Mouse (Mus musculus) ES-Bruce4 (cell line): ENCODE measurements around the gene Agt. TPM values are rescaled to one million over a fixed set of nuclear protein-coding genes. Genes with fewer than 3 reads are reported as not detected.
A peak's percentile ranks its signal among the peaks of the same experiment; 100 is the strongest.

Experiments
- H3K27ac ChIP-seq: 2 replicates; pipeline ENCODE4 v1.5.1; 2012; ENCODE audit warnings: low read length, inconsistent platforms; ENCODE audit not compliant: insufficient read depth
- H3K27me3 ChIP-seq: 2 replicates; pipeline ENCODE4 v1.6.1; 2012; ENCODE audit warnings: mild to moderate bottlenecking, low read length, inconsistent platforms; ENCODE audit not compliant: control insufficient read depth, poor library complexity, insufficient read depth, severe bottlenecking
- H3K36me3 ChIP-seq: 2 replicates; pipeline ENCODE4 v1.6.1; 2012; ENCODE audit warnings: inconsistent platforms, mild to moderate bottlenecking, low read length, moderate library complexity; ENCODE audit not compliant: control insufficient read depth, poor library complexity, insufficient read depth, severe bottlenecking
- H3K4me1 ChIP-seq: one replicate; pipeline ENCODE4 v1.8.1; 2011; ENCODE audit warnings: low read length; ENCODE audit not compliant: control insufficient read depth, insufficient read depth
- H3K4me3 ChIP-seq: 2 replicates; pipeline ENCODE4 v1.5.1; 2011; ENCODE audit warnings: low read depth, mild to moderate bottlenecking, low read length
- H3K9ac ChIP-seq: 2 replicates; pipeline ENCODE4 v1.6.1; 2012; ENCODE audit warnings: low read depth, mild to moderate bottlenecking, inconsistent platforms; ENCODE audit not compliant: poor library complexity, severe bottlenecking
- H3K9me3 ChIP-seq: replicated peaks from 2 replicates; pipeline ENCODE4 v1.6.1; 2012; ENCODE audit warnings: mild to moderate bottlenecking, low read length, inconsistent platforms; ENCODE audit not compliant: control insufficient read depth, poor library complexity, insufficient read depth, severe bottlenecking
- CTCF ChIP-seq: IDR thresholded peaks from one replicate; pipeline ENCODE4 v1.8.1; 2011; ENCODE audit warnings: low read depth, low read length
- EP300 ChIP-seq: IDR thresholded peaks from 2 replicates; pipeline ENCODE4 v1.6.1; 2011; ENCODE audit warnings: low read depth, low read length; ENCODE audit not compliant: insufficient read depth
- POLR2A ChIP-seq: IDR thresholded peaks from one replicate; pipeline ENCODE4 v1.8.1; 2011; ENCODE audit warnings: low read length; ENCODE audit not compliant: insufficient read depth
- polyA plus RNA-seq: library from polyadenylated mRNA; stranded (reverse); fragments of >200 nt; gene quantifications from 2 replicates; pipeline ENCODE4 v1.2.4, GENCODE M21; 2011; ENCODE audit warnings: low read depth; ENCODE audit not compliant: missing spikeins, insufficient read depth, insufficient read length

Agt gene
- polyA plus RNA-seq, 1 experiment = not detected

DNA sequence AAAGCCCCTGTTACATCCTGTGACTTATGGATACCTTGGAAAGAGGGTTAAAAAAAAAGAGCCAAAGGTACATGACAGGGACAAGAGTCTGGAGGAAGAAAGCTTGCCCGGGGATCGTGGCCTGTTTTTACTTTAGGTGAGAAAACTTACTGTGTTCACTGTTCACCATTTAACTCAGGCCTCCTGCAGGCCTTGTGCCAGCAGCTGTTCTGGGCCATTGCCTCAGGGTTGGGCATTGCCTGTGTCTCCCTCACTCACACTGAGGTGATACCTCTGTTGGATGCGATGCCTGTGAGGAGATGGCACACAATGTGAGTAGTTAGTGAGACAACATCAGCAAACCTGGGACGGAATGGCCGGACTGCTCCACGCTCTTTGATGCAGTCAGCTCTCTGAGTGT, 47.6 kb downstream of the Agt start:
- H3K9me3 ChIP-seq = no peaks in the 10 kb centered on the region
- no peak overlapping the region for H3K9ac ChIP-seq
- H3K4me1 ChIP-seq = peaks cover 2% of the 10 kb centered on the region
- H3K27me3 ChIP-seq = no peaks in the 10 kb centered on the region
- H3K4me3 ChIP-seq = no peak overlapping the region
- TF ChIP-seq EP300 = no peak
- TF ChIP-seq POLR2A = no peak
- no peak for TF ChIP-seq CTCF
- H3K36me3 ChIP-seq = no peaks in the 10 kb centered on the region
- no peak overlapping the region for H3K27ac ChIP-seq

DNA sequence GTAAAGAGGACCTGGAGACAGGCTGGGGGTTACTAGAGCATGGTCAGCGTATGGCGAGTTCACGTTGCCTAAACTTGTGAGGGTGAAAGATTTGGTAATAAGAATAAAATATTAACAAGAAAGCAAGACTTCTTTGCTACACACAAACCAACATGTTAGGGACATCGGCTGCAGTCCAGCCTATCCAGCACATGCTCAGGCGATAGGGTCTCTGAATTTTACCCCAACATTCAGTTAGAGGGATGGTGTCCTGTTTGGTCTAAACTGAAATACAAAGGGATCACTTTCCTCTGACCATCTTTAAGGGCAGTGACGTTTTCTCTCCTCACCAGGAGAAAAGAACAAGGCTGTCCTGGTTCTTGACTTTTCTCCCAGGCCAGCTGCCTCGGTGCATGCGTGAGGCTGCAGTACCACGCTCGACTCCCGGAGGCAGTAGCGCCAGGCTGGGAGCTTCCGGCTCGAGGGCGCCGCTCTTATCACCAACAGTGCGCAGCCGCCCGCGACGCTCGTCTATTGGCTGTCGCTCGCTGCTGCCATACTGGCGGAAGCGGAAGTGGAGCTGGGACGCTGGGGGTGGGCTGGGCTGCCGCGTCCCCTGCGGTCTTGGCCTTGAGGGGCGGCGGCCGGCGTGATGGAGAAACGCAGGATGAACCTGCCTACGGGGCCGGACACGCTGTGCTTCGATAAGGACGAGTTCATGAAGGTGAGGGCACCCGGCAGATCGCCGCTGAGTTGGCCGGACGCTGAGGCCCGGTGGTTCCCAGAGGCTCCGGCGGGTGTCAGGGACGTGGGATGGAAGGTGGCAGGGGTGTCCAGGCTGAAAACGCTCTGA, 49.0 kb downstream of the Agt start, which contains the start of gene Cog2:
TSS of gene Cog2 (plus strand) at position 519 of the 832 bp plus-strand sequence.
- Histone ChIP-seq H3K4me3 (peak within 1 kb of the TSS; percentile 94), H3K27me3 (no peaks in the 10 kb centered on the region), H3K27ac (no peak within 1 kb of the TSS), H3K4me1 (peaks cover 2% of the 10 kb centered on the region), H3K9ac (peak within 1 kb of the TSS; percentile 68), H3K36me3 (no peaks in the 10 kb centered on the region), H3K9me3 (no peaks in the 10 kb centered on the region)
- peak; percentile 10; the same call in 1 of the 2 replicates for TF ChIP-seq EP300
- TF ChIP-seq CTCF = peak; percentile 54
- peak; percentile 51 for TF ChIP-seq POLR2A

DNA sequence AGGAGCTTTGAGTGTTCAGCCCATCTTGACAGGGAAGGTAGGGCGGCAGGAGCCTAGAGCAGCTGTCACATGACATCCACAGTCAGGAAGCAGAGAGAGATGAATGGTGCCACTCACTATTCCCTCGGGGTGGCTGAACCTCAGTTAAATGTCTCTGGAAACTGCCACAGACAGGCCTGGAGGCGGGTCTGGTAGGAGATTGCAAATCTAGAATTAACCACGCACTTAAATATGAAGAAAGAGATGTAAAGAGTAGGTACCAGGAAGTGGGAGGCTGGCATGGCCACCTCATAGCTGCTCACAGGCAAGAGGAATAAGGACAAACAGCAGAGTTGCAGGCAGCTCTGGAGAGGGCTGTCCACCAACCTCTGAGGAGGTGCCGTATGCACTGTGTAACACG, 52.4 kb downstream of the Agt start:
- Histone ChIP-seq H3K9me3 (no peaks in the 10 kb centered on the region), H3K27me3 (no peaks in the 10 kb centered on the region), H3K27ac (no peak overlapping the region), H3K4me1 (peaks cover 2% of the 10 kb centered on the region), H3K36me3 (no peaks in the 10 kb centered on the region), H3K9ac (no peak overlapping the region), H3K4me3 (no peak overlapping the region)
- TF ChIP-seq POLR2A = no peak
- TF ChIP-seq CTCF = no peak
- no peak for TF ChIP-seq EP300

DNA sequence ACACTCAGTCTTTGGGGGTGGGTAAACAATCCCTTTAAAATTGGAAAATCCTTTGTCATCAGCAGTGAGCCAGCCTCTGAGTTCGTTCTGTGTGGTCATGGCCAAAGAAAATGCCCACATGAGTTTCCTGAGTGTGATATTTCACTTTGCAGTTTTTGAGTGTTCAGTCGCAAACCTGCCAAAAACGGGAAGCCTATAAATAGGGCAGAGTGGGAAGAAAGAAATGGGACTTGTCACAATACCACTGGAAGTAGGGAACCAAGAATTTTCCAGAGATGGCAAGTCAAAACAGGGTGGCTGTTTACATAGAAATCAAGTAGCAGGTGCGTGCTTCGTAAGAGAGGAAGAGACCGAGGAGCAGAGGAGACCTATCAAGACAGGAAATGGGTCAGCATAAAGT, 53.0 kb downstream of the Agt start:
- no peaks in the 10 kb centered on the region for H3K4me1 ChIP-seq

DNA sequence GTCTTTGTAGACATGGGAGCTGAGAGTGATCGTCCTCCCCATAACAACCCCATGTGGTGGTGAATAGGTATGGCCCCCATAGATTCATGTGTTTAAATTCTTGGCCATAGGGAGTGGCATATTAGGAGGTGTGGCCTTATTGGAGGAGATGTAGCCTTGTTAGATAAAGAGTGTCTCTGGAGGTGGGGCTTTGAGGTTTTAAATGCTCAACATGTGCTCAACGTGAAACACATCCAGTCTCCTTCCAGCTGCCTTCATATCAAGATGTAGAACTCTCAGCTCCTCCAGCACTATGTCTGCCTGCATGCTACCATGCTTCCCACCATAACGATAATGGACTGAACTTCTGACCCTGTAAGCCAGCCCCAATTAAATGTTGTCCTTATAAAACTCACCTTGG, 53.5 kb downstream of the Agt start:
- no peaks in the 10 kb centered on the region for H3K4me1 ChIP-seq
- no peaks in the 10 kb centered on the region for H3K36me3 ChIP-seq
- no peaks in the 10 kb centered on the region for H3K9me3 ChIP-seq
- no peak overlapping the region for H3K4me3 ChIP-seq
- H3K9ac ChIP-seq = no peak overlapping the region
- no peak for TF ChIP-seq POLR2A
- no peak for TF ChIP-seq CTCF
- no peak for TF ChIP-seq EP300
- no peaks in the 10 kb centered on the region for H3K27me3 ChIP-seq
- no peak overlapping the region for H3K27ac ChIP-seq

More for the DNA sequence above, 53.0 kb downstream of the Agt start:
- H3K27ac ChIP-seq = no peak overlapping the region
- no peaks in the 10 kb centered on the region for H3K9me3 ChIP-seq
- H3K27me3 ChIP-seq = no peaks in the 10 kb centered on the region
- no peak overlapping the region for H3K9ac ChIP-seq
- no peak for TF ChIP-seq CTCF
- no peak for TF ChIP-seq POLR2A
- no peak for TF ChIP-seq EP300
- H3K4me3 ChIP-seq = no peak overlapping the region
- no peaks in the 10 kb centered on the region for H3K36me3 ChIP-seq

DNA sequence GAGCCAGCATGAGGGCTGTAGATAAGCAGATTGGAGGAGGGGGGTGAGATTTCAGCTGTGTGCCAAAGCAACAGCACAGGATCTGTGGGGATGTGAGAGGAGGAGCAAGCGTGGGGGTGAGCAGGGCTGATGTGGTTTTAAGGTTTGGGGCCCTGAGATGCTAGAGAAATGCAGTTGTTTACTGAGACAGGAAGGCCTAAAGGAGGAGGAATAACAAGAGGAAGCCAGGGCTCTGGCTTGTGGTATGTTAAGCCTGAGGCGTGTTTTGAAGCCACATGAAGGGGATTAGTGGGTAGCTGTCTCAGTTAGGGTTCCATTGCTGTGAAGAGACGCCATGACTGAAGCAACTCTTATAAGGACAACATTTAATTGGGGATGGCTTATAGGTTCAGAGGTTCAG, 60.4 kb downstream of the Agt start:
- Histone ChIP-seq H3K4me3 (no peak overlapping the region), H3K27me3 (no peaks in the 10 kb centered on the region), H3K36me3 (no peaks in the 10 kb centered on the region), H3K9ac (no peak overlapping the region), H3K27ac (no peak overlapping the region), H3K4me1 (no peaks in the 10 kb centered on the region), H3K9me3 (no peaks in the 10 kb centered on the region; the same call in 1 of the 2 replicates)
- TF ChIP-seq CTCF = no peak
- TF ChIP-seq EP300 = no peak
- TF ChIP-seq POLR2A = no peak
